Mouse (Mus musculus) hindbrain, embryonic 13.5 days (tissue): Measurements from ENCODE around the gene Znhit6. TPM values are rescaled to one million over a fixed set of nuclear protein-coding genes. Genes with fewer than 3 reads are reported as not detected.
A peak's percentile ranks its signal among the peaks of the same experiment; 100 is the strongest.

Experiments
- ATAC-seq: fragments of 200-750 bp; cut with Nextera tagmentation; 2 replicates; pipeline ENCODE4 v1.8.0; 2017; ENCODE audit warnings: moderate TSS enrichment; ENCODE audit not compliant: low FRiP score
- H3K27ac ChIP-seq: fragments of 300-500 bp; sonication (generic); 2 replicates; pipeline ENCODE4 v1.5.1; 2015; ENCODE audit warnings: inconsistent platforms, mild to moderate bottlenecking, moderate library complexity
- H3K27me3 ChIP-seq: fragments of 300-500 bp; sonication (generic); 2 replicates; pipeline ENCODE4 v1.6.1; 2015; ENCODE audit warnings: mild to moderate bottlenecking, inconsistent platforms
- H3K36me3 ChIP-seq: fragments of 300-500 bp; sonication (generic); 2 replicates; pipeline ENCODE4 v1.6.1; 2015; ENCODE audit warnings: mild to moderate bottlenecking, inconsistent platforms
- H3K4me1 ChIP-seq: fragments of 300-500 bp; sonication (generic); replicated peaks from 2 replicates; pipeline ENCODE4 v1.6.1; 2015; ENCODE audit warnings: inconsistent platforms
- H3K4me2 ChIP-seq: fragments of 300-500 bp; sonication (generic); 2 replicates; pipeline ENCODE4 v1.6.1; 2015; ENCODE audit warnings: inconsistent platforms, mild to moderate bottlenecking, moderate library complexity
- H3K4me3 ChIP-seq: fragments of 300-500 bp; sonication (generic); 2 replicates; pipeline ENCODE4 v1.5.1; 2015; ENCODE audit warnings: mild to moderate bottlenecking, inconsistent platforms
- H3K9ac ChIP-seq: fragments of 300-500 bp; sonication (generic); 2 replicates; pipeline ENCODE4 v1.6.1; 2015; ENCODE audit warnings: mild to moderate bottlenecking, inconsistent platforms
- H3K9me3 ChIP-seq: fragments of 300-500 bp; sonication (generic); 2 replicates; pipeline ENCODE4 v1.6.1; 2016; ENCODE audit warnings: inconsistent platforms
- WGBS: fragments of 180-500 bp; shearing (Covaris S2); methylation state at CpG from one replicate; pipeline ENCODE4 v1.1.7; 2015; 5-methylcytosine and 5-hydroxymethylcytosine counted together
- polyA plus RNA-seq: library from polyadenylated mRNA; unstranded; fragments of >200 nt; fragmentation: Nextera tagmentation; extraction: Ambion mirVana; gene quantifications from 2 replicates; pipeline ENCODE4 v1.2.1, GENCODE M21; 2015

The Znhit6 gene
- polyA plus RNA-seq, 1 experiment from 2014 or later: 34.6 TPM

- Histone ChIP-seq H3K4me3 (no peak overlapping the region), H3K4me1 (peaks cover 2% of the 10 kb centered on the region), H3K9me3 (no peaks in the 10 kb centered on the region), H3K27me3 (no peaks in the 10 kb centered on the region), H3K36me3 (peaks cover 63% of the 10 kb centered on the region), H3K4me2 (no peak overlapping the region), H3K9ac (no peak overlapping the region), H3K27ac (no peak overlapping the region)
- WGBS: 90% methylated on average over 4 of the region's 4 CpGs
- no peak for ATAC-seq
Observed at GRCm38 (mm10) chr3:145583043-145583442, 7.0 kb downstream of the Znhit6 start.

GRCm38 (mm10) chr3:145583522-145584200 is 7.7 kb downstream of the Znhit6 start:
- no peaks in the 10 kb centered on the region for H3K9me3 ChIP-seq
- no peak overlapping the region for H3K27ac ChIP-seq
- no peak overlapping the region for H3K4me2 ChIP-seq
- peaks cover 57% of the 10 kb centered on the region for H3K36me3 ChIP-seq
- no peaks in the 10 kb centered on the region for H3K27me3 ChIP-seq
- 68% methylated on average over 3 of the region's 3 CpGs for WGBS
- no peaks in the 10 kb centered on the region for H3K4me1 ChIP-seq
- no peak overlapping the region for H3K4me3 ChIP-seq
- no peak; the same call in 1 of the 2 replicates for ATAC-seq
- H3K9ac ChIP-seq: no peak overlapping the region

GRCm38 (mm10) chr3:145590562-145590961 is 14.6 kb downstream of the Znhit6 start:
- WGBS: 97% methylated on average over 4 of the region's 4 CpGs
- Histone ChIP-seq H3K36me3 (peaks cover 63% of the 10 kb centered on the region), H3K4me2 (no peak overlapping the region)

GRCm38 (mm10) chr3:145591841-145592542 is 16.0 kb downstream of the Znhit6 start:
- H3K4me1 ChIP-seq: no peaks in the 10 kb centered on the region
- no peak overlapping the region for H3K27ac ChIP-seq
- no peaks in the 10 kb centered on the region for H3K9me3 ChIP-seq
- no peaks in the 10 kb centered on the region for H3K27me3 ChIP-seq
- no peak overlapping the region for H3K4me2 ChIP-seq
- WGBS: 94% methylated on average over 6 of the region's 6 CpGs
- H3K4me3 ChIP-seq: no peak overlapping the region
- H3K9ac ChIP-seq: no peak overlapping the region
- no peak for ATAC-seq
- H3K36me3 ChIP-seq: peaks cover 56% of the 10 kb centered on the region

More at GRCm38 (mm10) chr3:145590562-145590961, 14.6 kb downstream of the Znhit6 start:
- Histone ChIP-seq H3K27ac (no peak overlapping the region), H3K4me3 (no peak overlapping the region), H3K9me3 (no peaks in the 10 kb centered on the region), H3K9ac (no peak overlapping the region), H3K4me1 (no peaks in the 10 kb centered on the region), H3K27me3 (no peaks in the 10 kb centered on the region)
- ATAC-seq: no peak

GRCm38 (mm10) chr3:145595354-145595753 is 19.3 kb downstream of the Znhit6 start:
- Histone ChIP-seq H3K27me3 (no peaks in the 10 kb centered on the region), H3K4me3 (no peak overlapping the region), H3K9me3 (no peaks in the 10 kb centered on the region), H3K9ac (no peak overlapping the region), H3K4me2 (no peak overlapping the region), H3K4me1 (no peaks in the 10 kb centered on the region), H3K36me3 (peaks cover 76% of the 10 kb centered on the region), H3K27ac (no peak overlapping the region)
- 94% methylated on average over 6 of the region's 6 CpGs for WGBS
- ATAC-seq: no peak

DNA sequence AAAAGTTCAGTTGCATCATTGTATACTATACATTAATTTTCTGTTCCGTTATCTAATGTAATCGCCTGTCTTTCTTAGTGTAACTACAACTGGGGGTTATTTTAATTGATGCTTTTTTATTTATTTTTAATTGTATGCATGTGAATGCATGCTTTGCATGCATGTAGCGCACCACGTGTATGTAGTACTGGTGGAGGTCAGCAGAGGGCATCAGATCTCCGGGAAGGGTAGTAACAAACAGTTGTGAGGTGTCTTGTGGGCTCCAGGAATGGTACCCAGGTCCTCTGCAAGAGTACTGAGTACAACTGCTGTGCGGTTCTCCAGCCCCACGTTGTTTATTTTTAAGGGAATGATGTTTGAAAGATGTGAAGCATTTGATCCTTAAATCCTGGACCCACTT is 23.1 kb downstream of the Znhit6 start:
- Histone ChIP-seq H3K4me1 (peaks cover 14% of the 10 kb centered on the region), H3K27ac (no peak overlapping the region), H3K27me3 (no peaks in the 10 kb centered on the region), H3K4me2 (no peak overlapping the region), H3K36me3 (peaks cover 74% of the 10 kb centered on the region), H3K9ac (no peak overlapping the region), H3K9me3 (no peaks in the 10 kb centered on the region), H3K4me3 (no peak overlapping the region)
- ATAC-seq: no peak
- WGBS: 96% methylated on average over 7 of the region's 7 CpGs

GRCm38 (mm10) chr3:145600801-145601200 is 24.8 kb downstream of the Znhit6 start:
- Histone ChIP-seq H3K27me3 (no peaks in the 10 kb centered on the region), H3K4me3 (no peak overlapping the region), H3K27ac (no peak overlapping the region), H3K9me3 (no peaks in the 10 kb centered on the region), H3K36me3 (peaks cover 75% of the 10 kb centered on the region), H3K4me2 (no peak overlapping the region), H3K9ac (no peak overlapping the region), H3K4me1 (peaks cover 14% of the 10 kb centered on the region)
- 98% methylated on average over 6 of the region's 6 CpGs for WGBS
- no peak for ATAC-seq

DNA sequence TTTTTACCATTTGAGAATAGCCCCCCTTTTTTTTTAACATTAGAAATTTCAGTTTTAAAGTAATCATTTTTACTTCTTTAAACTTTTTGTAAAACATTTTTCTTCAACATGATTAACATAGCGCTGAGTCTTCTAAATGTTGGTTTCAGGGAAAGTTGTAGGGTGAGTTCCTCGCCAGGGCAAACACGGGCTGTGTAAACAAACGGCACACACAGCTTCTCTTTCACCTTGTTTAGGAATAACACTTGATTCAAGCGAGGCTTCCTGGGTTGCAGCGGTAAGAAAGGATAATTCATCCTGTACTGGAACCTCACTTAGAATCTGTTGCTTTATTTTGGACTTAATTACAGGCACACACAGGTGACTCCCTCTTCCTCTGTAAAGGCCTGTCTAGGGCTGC is 25.3 kb downstream of the Znhit6 start:
- Histone ChIP-seq H3K9ac (no peak overlapping the region), H3K4me2 (no peak overlapping the region), H3K4me3 (no peak overlapping the region), H3K4me1 (peaks cover 14% of the 10 kb centered on the region), H3K36me3 (peaks cover 72% of the 10 kb centered on the region), H3K27me3 (no peaks in the 10 kb centered on the region), H3K9me3 (no peaks in the 10 kb centered on the region), H3K27ac (no peak overlapping the region)
- 83% methylated on average over 6 of the region's 6 CpGs for WGBS
- no peak for ATAC-seq

DNA sequence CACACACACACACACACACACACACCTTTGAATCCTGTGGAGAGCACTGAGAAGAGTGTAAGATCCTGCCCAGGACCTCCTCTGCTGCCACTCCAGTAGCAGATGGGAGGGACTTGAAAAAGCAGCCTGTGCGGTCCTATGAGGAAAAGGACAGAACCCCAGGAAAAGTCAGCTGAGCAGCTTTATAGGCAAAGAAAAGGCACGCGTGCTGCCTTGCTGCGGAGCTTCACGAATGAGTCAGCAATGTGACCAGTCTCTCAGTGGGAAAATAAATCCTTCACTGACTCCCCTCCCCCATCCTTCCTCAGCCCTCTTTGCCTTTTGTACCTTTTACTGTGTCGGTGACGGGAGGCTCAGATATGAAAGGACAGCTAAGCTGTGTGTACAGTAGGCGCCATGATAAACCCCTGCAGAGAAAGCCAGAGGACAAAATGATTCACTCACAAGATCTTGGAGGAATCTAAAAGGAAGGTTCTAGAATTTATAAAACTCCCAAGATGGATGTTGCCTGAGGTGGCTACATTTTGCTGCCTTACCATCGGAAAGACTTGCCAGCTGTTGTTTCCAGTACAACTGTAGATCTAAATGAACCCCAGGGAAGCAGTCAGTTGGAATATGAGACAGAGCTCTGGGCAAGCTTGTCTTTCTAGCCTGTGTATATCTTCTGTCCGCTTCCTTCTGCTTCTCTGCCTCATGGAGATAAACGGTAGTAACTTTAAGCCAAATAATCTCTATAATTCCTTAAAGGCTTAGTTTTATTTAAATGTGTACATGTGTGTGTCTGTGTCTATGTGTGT is 26.6 kb downstream of the Znhit6 start:
- Histone ChIP-seq H3K9ac (no peak overlapping the region), H3K4me2 (no peak overlapping the region), H3K4me1 (peaks cover 14% of the 10 kb centered on the region), H3K27ac (peak overlapping the region; percentile 48; the same call in 1 of the 2 replicates), H3K4me3 (no peak overlapping the region), H3K36me3 (peaks cover 82% of the 10 kb centered on the region), H3K9me3 (no peaks in the 10 kb centered on the region), H3K27me3 (no peaks in the 10 kb centered on the region)
- ATAC-seq: 0 out of 2 replicates have a peak, but pooled peaks have one; percentile 43
- 65% methylated on average over 11 of the region's 11 CpGs for WGBS

DNA sequence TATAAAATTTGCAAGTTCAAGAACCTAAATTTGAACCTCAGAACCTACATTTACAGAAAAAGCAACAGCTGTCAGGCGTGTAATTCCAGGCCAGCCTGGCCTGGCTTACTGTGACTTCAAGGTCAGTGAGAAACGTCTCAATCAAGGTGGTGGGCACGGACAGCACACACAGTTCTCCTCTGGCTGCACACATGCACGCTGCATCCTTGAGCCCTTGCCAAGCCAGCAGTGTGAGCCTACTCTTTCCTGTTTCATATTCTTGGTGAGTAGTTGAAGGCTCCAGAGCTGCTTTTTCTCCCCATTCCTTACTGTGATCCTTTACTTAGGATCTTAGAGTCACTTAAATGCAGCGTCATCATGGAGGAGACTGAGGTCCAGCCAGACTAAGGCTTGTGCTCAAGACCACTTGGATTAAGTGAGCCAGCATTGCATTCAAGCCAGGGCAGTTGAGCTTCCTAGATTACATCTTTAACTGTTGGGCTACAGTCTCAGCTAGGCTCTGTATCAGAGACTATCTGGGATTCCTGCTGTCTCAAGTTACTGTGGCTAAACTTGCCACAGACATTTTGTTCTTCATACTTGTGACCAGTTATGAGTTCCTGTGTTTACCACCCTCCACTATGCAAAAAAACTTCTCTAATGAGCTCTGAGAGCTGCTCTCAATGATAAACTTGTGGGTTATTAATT is 29.6 kb downstream of the Znhit6 start:
- WGBS: 97% methylated on average over 5 of the region's 5 CpGs
- H3K9me3 ChIP-seq: no peaks in the 10 kb centered on the region
- no peaks in the 10 kb centered on the region for H3K27me3 ChIP-seq
- ATAC-seq: no peak
- peaks cover 65% of the 10 kb centered on the region for H3K36me3 ChIP-seq
- peaks cover 14% of the 10 kb centered on the region for H3K4me1 ChIP-seq
- H3K9ac ChIP-seq: no peak overlapping the region
- H3K4me3 ChIP-seq: no peak overlapping the region
- H3K4me2 ChIP-seq: no peak overlapping the region
- H3K27ac ChIP-seq: no peak overlapping the region

DNA sequence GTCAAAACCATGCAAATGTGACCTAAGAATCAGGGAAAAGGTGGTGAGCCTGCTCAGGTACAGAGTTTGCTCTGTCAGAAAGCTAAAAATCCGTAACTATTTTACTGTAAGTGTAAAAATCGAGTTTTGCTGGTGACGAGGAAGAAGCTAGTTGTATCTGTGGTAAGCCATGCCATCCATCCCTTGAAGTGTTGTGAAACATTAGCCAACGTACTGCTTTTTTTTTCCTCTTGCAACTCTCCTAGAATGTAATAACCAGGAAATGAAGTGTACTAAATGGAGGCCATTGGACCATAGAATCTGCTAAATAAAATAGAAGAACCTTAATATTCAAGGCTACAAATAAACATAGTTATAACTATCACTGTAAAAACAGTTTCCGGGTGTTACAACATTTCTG is 32.3 kb downstream of the Znhit6 start:
- ATAC-seq: no peak
- Histone ChIP-seq H3K9me3 (no peaks in the 10 kb centered on the region), H3K27me3 (no peaks in the 10 kb centered on the region), H3K4me1 (0 out of 2 replicates have a peak, but pooled peaks cover 3% of the 10 kb centered on the region), H3K27ac (no peak overlapping the region), H3K4me2 (no peak overlapping the region), H3K9ac (no peak overlapping the region), H3K4me3 (no peak overlapping the region), H3K36me3 (peaks cover 46% of the 10 kb centered on the region)
- WGBS: 94% methylated on average over 5 of the region's 5 CpGs

DNA sequence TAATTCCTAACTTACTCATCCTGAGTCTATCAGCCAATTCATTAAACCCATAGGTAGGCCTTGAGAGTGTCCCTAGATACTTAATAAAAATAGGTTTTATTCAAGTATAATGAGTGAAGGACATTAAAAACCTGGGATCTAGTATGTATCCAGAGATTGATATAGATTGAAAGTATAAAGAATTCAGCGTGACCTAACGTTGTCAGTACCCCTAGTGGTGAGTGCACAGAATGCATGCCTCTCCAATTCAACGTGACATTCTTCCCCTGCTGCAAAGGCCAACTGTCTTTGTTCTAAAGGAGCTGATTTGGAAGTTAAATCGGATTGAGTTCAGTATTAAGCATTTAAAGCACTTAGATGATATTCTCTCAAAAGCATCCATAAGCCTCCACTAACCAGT is 36.7 kb downstream of the Znhit6 start:
- no peaks in the 10 kb centered on the region for H3K9me3 ChIP-seq
- WGBS: 21% methylated on average over 4 of the region's 4 CpGs
- no peak overlapping the region for H3K4me3 ChIP-seq
- no peak overlapping the region for H3K9ac ChIP-seq
- peaks cover 20% of the 10 kb centered on the region for H3K4me1 ChIP-seq
- peaks cover 10% of the 10 kb centered on the region; the same call in 1 of the 2 replicates for H3K36me3 ChIP-seq
- H3K27me3 ChIP-seq: no peaks in the 10 kb centered on the region
- no peak overlapping the region for H3K27ac ChIP-seq
- ATAC-seq: no peak
- H3K4me2 ChIP-seq: no peak overlapping the region
